Mouse (Mus musculus) liver, embryonic 11.5 days (tissue): Measurements from ENCODE around the gene Pacsin3. TPM values are rescaled to one million over a fixed set of nuclear protein-coding genes. Genes with fewer than 3 reads are reported as not detected.

Experiments used
- ATAC-seq: fragments of 200-750 bp; cut with Nextera tagmentation; replicated peaks from 2 replicates; pipeline ENCODE4 v1.8.0; 2017; ENCODE audit warnings: moderate number of reproducible peaks, mild to moderate bottlenecking, moderate TSS enrichment, moderate library complexity; ENCODE audit not compliant: low FRiP score
- DNase-seq: peaks from one replicate; pipeline ENCODE4 v3.0.0-alpha.2; 2017; ENCODE audit warnings: low spot score
- H3K27ac ChIP-seq: fragments of 300-500 bp; sonication (generic); 2 replicates; pipeline ENCODE4 v1.5.1; 2014; ENCODE audit warnings: mild to moderate bottlenecking, low read depth, low read length, control low read depth
- H3K27me3 ChIP-seq: fragments of 300-500 bp; sonication (generic); replicated peaks from 2 replicates; pipeline ENCODE4 v1.6.1; 2014; ENCODE audit warnings: low read length, mixed read lengths; ENCODE audit not compliant: control insufficient read depth, insufficient read depth
- H3K36me3 ChIP-seq: fragments of 300-500 bp; sonication (generic); 2 replicates; pipeline ENCODE4 v1.6.1; 2014; ENCODE audit warnings: mild to moderate bottlenecking, low read length, moderate library complexity, mixed read lengths; ENCODE audit not compliant: control insufficient read depth, insufficient read depth
- H3K4me1 ChIP-seq: fragments of 300-500 bp; sonication (generic); replicated peaks from 2 replicates; pipeline ENCODE4 v1.6.1; 2014; ENCODE audit warnings: low read length, mixed read lengths; ENCODE audit not compliant: control insufficient read depth, insufficient read depth
- H3K4me2 ChIP-seq: fragments of 300-500 bp; sonication (generic); 2 replicates; pipeline ENCODE4 v1.6.1; 2014; ENCODE audit warnings: mild to moderate bottlenecking, control low read depth, moderate library complexity
- H3K4me3 ChIP-seq: fragments of 300-500 bp; sonication (generic); 2 replicates; pipeline ENCODE4 v1.5.1; 2014; ENCODE audit warnings: low read depth, low read length, control low read depth
- H3K9ac ChIP-seq: fragments of 300-500 bp; sonication (generic); 2 replicates; pipeline ENCODE4 v1.6.1; 2014; ENCODE audit warnings: low read depth, low read length, control low read depth
- H3K9me3 ChIP-seq: fragments of 300-500 bp; sonication (generic); 2 replicates; pipeline ENCODE4 v1.6.1; 2016; ENCODE audit warnings: low read length, inconsistent platforms, mixed read lengths; ENCODE audit not compliant: control insufficient read depth
- WGBS: fragments of 180-500 bp; shearing (Covaris S2); extraction: QIAGEN DNeasy Blood & Tissue Kit; methylation state at CpG from one replicate; pipeline ENCODE4 v1.1.7; 2014; 5-methylcytosine and 5-hydroxymethylcytosine counted together
- polyA plus RNA-seq: library from polyadenylated mRNA; unstranded; fragments of >200 nt; fragmentation: Nextera tagmentation; extraction: Ambion mirVana; gene quantifications from 2 replicates; pipeline ENCODE4 v1.2.1, GENCODE M21; 2014

The Pacsin3 gene
- polyA plus RNA-seq, 1 experiment from 2014 or later = 16.1 TPM

DNA sequence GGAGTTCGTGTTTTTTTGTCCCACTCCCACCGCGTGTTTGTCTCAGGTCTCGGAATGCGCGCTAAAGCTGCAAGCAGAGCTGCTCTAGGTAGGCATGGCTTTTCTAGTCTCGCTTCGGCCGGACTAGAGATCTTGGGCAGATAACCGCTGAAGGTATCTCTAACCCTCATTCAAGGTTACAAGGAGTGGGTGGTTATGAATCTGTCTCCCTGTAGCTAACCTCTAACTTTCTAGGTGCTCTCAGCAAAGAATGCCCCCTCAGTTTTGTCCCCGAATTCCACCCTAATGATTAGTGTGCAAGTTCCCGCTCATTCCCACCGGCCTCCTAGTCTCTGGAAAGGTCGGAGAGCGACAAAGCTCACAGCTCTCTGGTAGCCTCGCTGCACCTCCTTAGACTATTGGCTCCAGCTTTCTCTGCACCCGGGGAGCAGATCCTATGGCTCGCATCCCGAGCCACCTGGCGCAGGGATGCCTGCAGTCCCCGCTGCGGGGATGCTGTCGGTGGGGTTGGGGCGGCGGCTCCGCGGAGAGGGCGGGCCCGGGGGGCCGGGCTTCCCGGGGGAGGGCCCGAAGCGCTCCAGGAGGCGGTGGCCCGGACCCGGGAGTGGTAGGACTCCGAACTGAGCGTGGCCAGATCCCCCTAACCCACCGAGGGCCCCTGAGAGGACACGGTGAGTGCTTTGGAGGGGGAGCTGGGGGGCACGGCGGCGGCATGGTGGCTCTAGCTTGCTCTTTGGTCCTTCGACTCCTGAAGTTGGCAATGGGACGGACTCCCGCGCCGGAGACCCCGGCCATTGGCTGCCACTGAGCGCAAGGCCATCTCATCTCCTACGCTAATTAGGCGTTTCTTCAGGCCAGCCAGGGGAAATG lies 737 bp downstream of the Pacsin3 start:
- peak; percentile 64 for ATAC-seq
- 1% methylated on average over 52 of the region's 52 CpGs for WGBS
- H3K4me3 ChIP-seq = peak overlapping the region; percentile 61
- H3K9ac ChIP-seq = peak overlapping the region; percentile 46
- peak overlapping the region; percentile 81 for H3K4me2 ChIP-seq
- H3K4me1 ChIP-seq = 0 out of 2 replicates have a peak, but pooled peaks cover 8% of the 10 kb centered on the region
- peaks cover 57% of the 10 kb centered on the region for H3K27me3 ChIP-seq
- peak; percentile 79 for DNase-seq
- H3K27ac ChIP-seq = no peak overlapping the region; the same call in 1 of the 2 replicates
- H3K9me3 ChIP-seq = no peaks in the 10 kb centered on the region
- H3K36me3 ChIP-seq = peaks cover under 1% of the 10 kb centered on the region; the same call in 1 of the 2 replicates

DNA sequence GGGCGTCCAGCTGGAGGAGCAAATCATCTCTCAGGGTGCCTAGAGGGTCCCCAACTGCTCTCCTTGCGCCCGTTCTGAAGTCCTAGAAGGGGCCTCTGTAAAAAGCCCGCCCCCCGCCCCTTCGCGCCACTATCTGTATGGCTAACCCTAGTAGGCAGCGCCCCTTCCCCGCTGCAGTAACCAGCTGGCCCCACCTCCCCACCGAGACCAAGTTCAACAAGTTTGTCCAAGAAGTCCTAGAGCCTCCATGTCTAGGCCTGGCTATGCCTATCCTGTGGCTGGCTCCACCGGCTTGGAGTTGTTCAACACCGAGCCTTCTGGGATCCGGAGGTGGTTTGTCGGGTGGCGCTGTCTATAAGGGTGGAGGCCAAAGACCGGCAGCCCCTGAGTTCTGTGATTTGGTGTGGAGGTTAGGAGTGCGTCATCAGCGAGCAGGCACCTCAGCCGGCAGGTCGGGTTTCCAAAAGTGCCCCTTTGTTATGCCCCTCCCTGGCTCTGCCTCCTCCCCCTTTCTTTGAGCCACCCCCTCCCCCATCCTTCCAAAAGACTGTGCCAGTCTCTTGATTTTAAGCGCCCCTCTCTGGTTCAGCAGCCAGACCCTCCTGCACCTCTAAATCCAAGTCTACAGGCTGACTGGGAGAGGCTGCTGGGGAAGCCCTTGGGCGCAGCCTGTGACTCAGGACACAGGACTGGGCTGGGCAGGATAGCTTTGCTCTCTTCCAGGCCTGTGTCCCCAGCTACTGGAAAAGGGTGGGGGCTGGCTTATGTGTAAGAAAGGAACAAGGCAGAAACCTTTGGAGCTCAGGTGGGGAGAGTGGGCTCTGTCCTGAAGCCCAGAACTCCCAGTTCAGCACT lies 1.6 kb downstream of the Pacsin3 start:
- H3K27me3 ChIP-seq = peaks cover 57% of the 10 kb centered on the region
- WGBS = 3% methylated on average over 22 of the region's 22 CpGs
- no peaks in the 10 kb centered on the region for H3K9me3 ChIP-seq
- ATAC-seq (peak; percentile 62), DNase-seq (peak; percentile 73)
- peak overlapping the region; percentile 81 for H3K4me2 ChIP-seq
- H3K36me3 ChIP-seq = peaks cover 2% of the 10 kb centered on the region; the same call in 1 of the 2 replicates
- H3K9ac ChIP-seq = peak overlapping the region; percentile 46
- peak overlapping the region; percentile 35 for H3K27ac ChIP-seq
- H3K4me1 ChIP-seq = 0 out of 2 replicates have a peak, but pooled peaks cover 8% of the 10 kb centered on the region
- peak overlapping the region; percentile 61 for H3K4me3 ChIP-seq

DNA sequence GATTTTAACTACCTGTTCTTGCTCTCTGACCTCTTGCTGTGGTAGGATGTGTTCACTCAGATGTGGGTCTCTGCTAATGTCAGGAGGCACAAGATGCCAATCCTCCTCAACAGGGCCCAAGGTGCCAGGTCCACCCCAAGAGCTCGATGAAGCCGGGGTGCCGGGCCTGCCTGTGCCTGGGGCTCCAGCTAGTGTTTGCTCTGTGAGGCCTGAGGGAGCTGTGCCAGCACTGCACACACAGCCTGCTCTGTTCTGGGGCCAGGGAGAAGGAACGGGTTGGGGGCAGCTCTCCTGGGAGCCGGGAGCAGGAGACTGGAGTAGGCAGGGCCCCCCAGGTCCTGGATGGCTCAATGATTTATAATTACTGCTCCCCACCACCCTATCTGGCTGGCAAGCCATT lies 2.3 kb downstream of the Pacsin3 start:
- peaks cover 52% of the 10 kb centered on the region for H3K27me3 ChIP-seq
- ATAC-seq = no peak
- peak overlapping the region; percentile 44; the same call in 1 of the 2 replicates for H3K9ac ChIP-seq
- WGBS = 60% methylated on average over 5 of the region's 5 CpGs
- H3K36me3 ChIP-seq = peaks cover 5% of the 10 kb centered on the region; the same call in 1 of the 2 replicates
- H3K4me3 ChIP-seq = peak overlapping the region; percentile 61
- peak overlapping the region; percentile 81 for H3K4me2 ChIP-seq
- no peaks in the 10 kb centered on the region for H3K9me3 ChIP-seq
- DNase-seq = no peak
- H3K4me1 ChIP-seq = 0 out of 2 replicates have a peak, but pooled peaks cover 8% of the 10 kb centered on the region
- H3K27ac ChIP-seq = no peak overlapping the region

- Histone ChIP-seq H3K4me1 (peaks cover 10% of the 10 kb centered on the region), H3K36me3 (peaks cover 5% of the 10 kb centered on the region; the same call in 1 of the 2 replicates), H3K27me3 (peaks cover 45% of the 10 kb centered on the region), H3K27ac (no peak overlapping the region), H3K9ac (no peak overlapping the region), H3K4me3 (no peak overlapping the region), H3K4me2 (peak overlapping the region; percentile 81; the same call in 1 of the 2 replicates), H3K9me3 (no peaks in the 10 kb centered on the region)
- no peak for DNase-seq
- no peak for ATAC-seq
- WGBS = 27% methylated on average over 1 of the region's 1 CpGs
Observed at GRCm38 (mm10) chr2:91258830-91259229, 3.1 kb downstream of the Pacsin3 start.

DNA sequence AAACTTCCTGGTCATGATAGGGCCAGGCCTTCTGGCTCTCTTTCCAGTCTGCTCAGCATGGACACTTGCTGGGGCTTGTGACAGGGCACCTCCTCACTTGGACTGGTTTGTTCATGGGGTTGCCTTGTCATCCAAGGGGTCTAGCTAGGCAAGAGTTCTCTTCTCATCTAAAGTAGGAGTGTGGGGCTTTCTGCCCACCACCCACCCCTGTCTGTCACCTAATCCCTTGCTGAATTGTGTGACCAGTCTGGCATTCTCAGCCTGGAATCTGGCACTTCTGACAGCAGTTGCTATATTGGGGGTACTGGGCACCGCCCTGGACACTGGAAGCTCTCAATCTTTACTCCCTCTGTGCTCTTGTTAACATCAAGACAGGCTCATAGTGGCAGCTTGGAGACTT lies 3.7 kb downstream of the Pacsin3 start:
- peaks cover 38% of the 10 kb centered on the region for H3K27me3 ChIP-seq
- 80% methylated on average over 1 of the region's 1 CpGs for WGBS
- DNase-seq = no peak

DNA sequence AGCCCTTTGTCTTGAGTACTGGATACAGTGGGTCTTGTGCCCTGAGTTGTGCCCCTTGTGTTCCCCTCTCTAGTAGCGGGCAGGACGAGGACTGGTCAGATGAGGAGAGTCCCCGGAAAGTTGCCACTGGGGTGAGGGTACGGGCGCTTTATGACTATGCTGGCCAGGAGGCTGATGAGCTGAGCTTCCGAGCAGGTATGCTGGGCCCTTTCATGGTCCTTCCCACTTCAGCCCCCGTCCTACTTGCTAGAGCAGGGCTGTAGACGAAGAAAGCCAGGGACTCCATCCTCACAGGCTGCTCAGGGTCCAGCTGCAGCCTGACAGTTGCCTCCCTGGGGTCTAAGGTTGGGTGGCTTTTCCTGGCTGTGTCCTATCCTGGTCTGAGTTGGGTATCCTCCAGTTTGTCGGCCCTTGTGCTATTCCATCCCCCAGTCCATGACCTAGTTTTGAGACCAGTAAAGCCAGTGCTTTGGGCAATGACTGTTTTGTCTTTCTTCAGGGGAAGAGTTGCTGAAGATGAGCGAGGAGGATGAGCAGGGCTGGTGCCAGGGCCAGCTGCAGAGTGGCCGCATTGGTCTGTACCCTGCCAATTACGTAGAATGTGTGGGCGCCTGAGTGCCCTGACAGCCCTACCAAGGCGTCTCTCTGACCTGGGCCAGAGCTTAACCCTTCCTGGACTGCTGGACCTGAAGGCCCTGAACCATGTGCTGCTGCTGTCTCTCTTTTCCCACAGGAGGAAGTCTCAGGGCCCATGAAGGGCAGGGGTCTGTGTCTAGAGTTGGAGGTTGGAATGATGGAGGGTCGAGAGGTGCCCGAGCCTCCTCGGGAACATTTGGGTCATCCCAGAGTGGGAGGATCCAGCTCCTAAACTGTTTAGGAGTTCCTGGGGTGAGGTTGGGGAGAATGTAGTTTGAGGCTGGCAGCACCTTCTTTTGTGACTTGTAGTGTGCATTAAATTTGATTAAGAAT lies 8.2 kb downstream of the Pacsin3 start:
- peak overlapping the region; percentile 74 for H3K9ac ChIP-seq
- DNase-seq (no peak), ATAC-seq (no peak)
- no peaks in the 10 kb centered on the region for H3K9me3 ChIP-seq
- H3K36me3 ChIP-seq = peaks cover 22% of the 10 kb centered on the region
- H3K27ac ChIP-seq = peak overlapping the region; percentile 82
- H3K27me3 ChIP-seq = no peaks in the 10 kb centered on the region
- H3K4me2 ChIP-seq = peak overlapping the region; percentile 88
- WGBS = 83% methylated on average over 17 of the region's 17 CpGs
- peaks cover 18% of the 10 kb centered on the region for H3K4me1 ChIP-seq
- H3K4me3 ChIP-seq = peak overlapping the region; percentile 92

More for the DNA sequence above, 3.7 kb downstream of the Pacsin3 start:
- H3K9me3 ChIP-seq = no peaks in the 10 kb centered on the region
- H3K4me2 ChIP-seq = no peak overlapping the region
- peaks cover 16% of the 10 kb centered on the region for H3K4me1 ChIP-seq
- no peak overlapping the region for H3K4me3 ChIP-seq
- ATAC-seq = no peak
- no peak overlapping the region for H3K9ac ChIP-seq
- no peak overlapping the region for H3K27ac ChIP-seq
- H3K36me3 ChIP-seq = peaks cover 5% of the 10 kb centered on the region; the same call in 1 of the 2 replicates

- peaks cover 32% of the 10 kb centered on the region for H3K36me3 ChIP-seq
- H3K4me3 ChIP-seq = peak within 1 kb of the TSS; percentile 92
- DNase-seq (peak; percentile 94), ATAC-seq (peak; percentile 98)
- WGBS = 2% methylated on average over 72 of the region's 72 CpGs
- H3K4me2 ChIP-seq = peak within 1 kb of the TSS; percentile 88
- no peaks in the 10 kb centered on the region for H3K27me3 ChIP-seq
- H3K27ac ChIP-seq = peak within 1 kb of the TSS; percentile 93
- H3K4me1 ChIP-seq = peaks cover 23% of the 10 kb centered on the region
- no peaks in the 10 kb centered on the region for H3K9me3 ChIP-seq
- H3K9ac ChIP-seq = peak within 1 kb of the TSS; percentile 97
Observed at GRCm38 (mm10) chr2:91264711-91265681, 9.2 kb downstream of the Pacsin3 start, which contains the start of gene Arfgap2. Arfgap2 (plus strand) TSS chr2:91264974.
